Mouse (Mus musculus): ENCODE data around the gene Tmod4. TPM values are rescaled to one million over a fixed set of nuclear protein-coding genes. Genes with fewer than 3 reads are reported as not detected.

The Tmod4 gene
- polyA plus RNA-seq, 1 experiment from 2014 or later, result 0.42 TPM

Small RNA genes lying within 50 kb of the gene (microRNA-seq; reads per million reads assigned to microRNA genes)
- gene Mir8099-1 (ENCODE audit: borderline number of aligned reads), result not detected

Other genes starting within 250 kb of the Tmod4 start
- 361 and 381 TPM in 2 replicates for gene Psmb4, start 237.5 kb upstream of the Tmod4 start, polyA plus RNA-seq (2014; fragmentation: Nextera tagmentation; extraction: Ambion mirVana)
- gene Selenbp1, start 191.4 kb upstream of the Tmod4 start, polyA plus RNA-seq (2014; fragmentation: Nextera tagmentation; extraction: Ambion mirVana), result 10.5 and 11.3 TPM in 2 replicates
- 10.8 and 12.5 TPM in 2 replicates for gene Rfx5, start 170.4 kb upstream of the Tmod4 start, polyA plus RNA-seq (2014; fragmentation: Nextera tagmentation; extraction: Ambion mirVana)
- 25.1 and 30.1 TPM in 2 replicates for gene Pi4kb, start 149.7 kb upstream of the Tmod4 start, polyA plus RNA-seq (2014; fragmentation: Nextera tagmentation; extraction: Ambion mirVana)
- gene Zfp687, start 109.0 kb upstream of the Tmod4 start, polyA plus RNA-seq (2014; fragmentation: Nextera tagmentation; extraction: Ambion mirVana), result 18.0 and 23.0 TPM in 2 replicates
- gene Psmd4, start 81.9 kb upstream of the Tmod4 start, polyA plus RNA-seq (2014; fragmentation: Nextera tagmentation; extraction: Ambion mirVana), result 311 and 325 TPM in 2 replicates
- gene Pip5k1a, start 17.5 kb upstream of the Tmod4 start, polyA plus RNA-seq (2014; fragmentation: Nextera tagmentation; extraction: Ambion mirVana), result 15.4 and 16.1 TPM in 2 replicates
- gene Vps72, start 13.5 kb upstream of the Tmod4 start, polyA plus RNA-seq (2014; fragmentation: Nextera tagmentation; extraction: Ambion mirVana), result 229 and 232 TPM in 2 replicates
- 71.8 and 84.0 TPM in 2 replicates for gene Scnm1, start 9.5 kb downstream of the Tmod4 start, polyA plus RNA-seq (2014; fragmentation: Nextera tagmentation; extraction: Ambion mirVana)
- 13.2 and 15.1 TPM in 2 replicates for gene Lysmd1, start 9.6 kb downstream of the Tmod4 start, polyA plus RNA-seq (2014; fragmentation: Nextera tagmentation; extraction: Ambion mirVana)
- gene Tnfaip8l2, start 17.9 kb downstream of the Tmod4 start, polyA plus RNA-seq (2014; fragmentation: Nextera tagmentation; extraction: Ambion mirVana), result 2.0 and 2.5 TPM in 2 replicates
- gene Sema6c, start 36.0 kb downstream of the Tmod4 start, polyA plus RNA-seq (2014; fragmentation: Nextera tagmentation; extraction: Ambion mirVana), result 8.6 and 9.5 TPM in 2 replicates
- gene Gabpb2, start 93.4 kb downstream of the Tmod4 start, polyA plus RNA-seq (2014; fragmentation: Nextera tagmentation; extraction: Ambion mirVana), result 5.7 and 6.7 TPM in 2 replicates
- gene Cdc42se1, start 104.3 kb downstream of the Tmod4 start, polyA plus RNA-seq (2014; fragmentation: Nextera tagmentation; extraction: Ambion mirVana), result 93.9 and 105 TPM in 2 replicates
- 52.9 and 56.9 TPM in 2 replicates for gene Mllt11, start 107.7 kb downstream of the Tmod4 start, polyA plus RNA-seq (2014; fragmentation: Nextera tagmentation; extraction: Ambion mirVana)
- 0.54 TPM in 1 of 2 replicates, not detected in the other for gene Gm128, start 117.1 kb downstream of the Tmod4 start, polyA plus RNA-seq (2014; fragmentation: Nextera tagmentation; extraction: Ambion mirVana)
- 2.9 and 4.0 TPM in 2 replicates for gene Bnipl, start 126.7 kb downstream of the Tmod4 start, polyA plus RNA-seq (2014; fragmentation: Nextera tagmentation; extraction: Ambion mirVana)
- gene Mindy1, start 156.9 kb downstream of the Tmod4 start, polyA plus RNA-seq (2014; fragmentation: Nextera tagmentation; extraction: Ambion mirVana), result 45.7 and 46.8 TPM in 2 replicates
- gene Prune1, start 157.6 kb downstream of the Tmod4 start, polyA plus RNA-seq (2014; fragmentation: Nextera tagmentation; extraction: Ambion mirVana), result 25.9 and 28.2 TPM in 2 replicates
- 1.5 and 1.9 TPM in 2 replicates for gene Anxa9, start 182.7 kb downstream of the Tmod4 start, polyA plus RNA-seq (2014; fragmentation: Nextera tagmentation; extraction: Ambion mirVana)
- gene Cers2, start 190.3 kb downstream of the Tmod4 start, polyA plus RNA-seq (2014; fragmentation: Nextera tagmentation; extraction: Ambion mirVana), result 117 and 118 TPM in 2 replicates
- gene Setdb1, start 232.7 kb downstream of the Tmod4 start, polyA plus RNA-seq (2014; fragmentation: Nextera tagmentation; extraction: Ambion mirVana), result 66.2 and 67.3 TPM in 2 replicates